Mouse (Mus musculus) neural tube, embryonic 11.5 days (tissue): ENCODE data around the gene Abca13. TPM values are rescaled to one million over a fixed set of nuclear protein-coding genes. Genes with fewer than 3 reads are reported as not detected.
"Not testable (repeated sequence)": the region's sequence is repeated elsewhere in the genome, so short reads cannot be mapped to it uniquely, and the experiment has no call there.

ENCODE experiments used
- ATAC-seq: fragments of 200-750 bp; cut with Nextera tagmentation; 2 replicates; pipeline ENCODE4 v1.8.0; 2017; ENCODE audit warnings: moderate number of reproducible peaks, mild to moderate bottlenecking, moderate TSS enrichment, moderate library complexity; ENCODE audit not compliant: insufficient read depth, low FRiP score, low TSS enrichment
- DNase-seq: peaks from one replicate; pipeline ENCODE4 v3.0.0-alpha.2; 2015; ENCODE audit warnings: low spot score
- H3K27ac ChIP-seq: fragments of 300-500 bp; sonication (generic); 2 replicates; pipeline ENCODE4 v1.5.1; 2014; ENCODE audit warnings: low read depth, mild to moderate bottlenecking, low read length
- H3K27me3 ChIP-seq: fragments of 300-500 bp; sonication (generic); 2 replicates; pipeline ENCODE4 v1.6.1; 2014; ENCODE audit warnings: mild to moderate bottlenecking, low read length, mixed read lengths; ENCODE audit not compliant: control insufficient read depth, insufficient read depth
- H3K36me3 ChIP-seq: fragments of 300-500 bp; sonication (generic); 2 replicates; pipeline ENCODE4 v1.6.1; 2014; ENCODE audit warnings: mild to moderate bottlenecking, low read length, moderate library complexity, mixed read lengths; ENCODE audit not compliant: control insufficient read depth, insufficient read depth
- H3K4me1 ChIP-seq: fragments of 300-500 bp; sonication (generic); 2 replicates; pipeline ENCODE4 v1.6.1; 2014; ENCODE audit warnings: low read length, mixed read lengths; ENCODE audit not compliant: control insufficient read depth, insufficient read depth
- H3K4me2 ChIP-seq: fragments of 300-500 bp; sonication (generic); 2 replicates; pipeline ENCODE4 v1.6.1; 2014; ENCODE audit warnings: low read depth, mild to moderate bottlenecking, moderate library complexity
- H3K4me3 ChIP-seq: fragments of 300-500 bp; sonication (generic); 2 replicates; pipeline ENCODE4 v1.5.1; 2014; ENCODE audit warnings: low read depth, low read length
- H3K9ac ChIP-seq: fragments of 300-500 bp; sonication (generic); 2 replicates; pipeline ENCODE4 v1.6.1; 2014; ENCODE audit warnings: mild to moderate bottlenecking, low read length
- H3K9me3 ChIP-seq: fragments of 300-500 bp; sonication (generic); 2 replicates; pipeline ENCODE4 v1.6.1; 2016; ENCODE audit warnings: low read length; ENCODE audit not compliant: control insufficient read depth
- WGBS: fragments of 180-500 bp; shearing (Covaris S2); extraction: QIAGEN DNeasy Blood & Tissue Kit; methylation state at CpG from one replicate; pipeline ENCODE4 v1.1.7; 2014; 5-methylcytosine and 5-hydroxymethylcytosine counted together
- polyA plus RNA-seq: library from polyadenylated mRNA; unstranded; fragments of >200 nt; fragmentation: Nextera tagmentation; extraction: Ambion mirVana; gene quantifications from 2 replicates; pipeline ENCODE4 v1.2.1, GENCODE M21; 2014

The Abca13 gene
- polyA plus RNA-seq, 1 experiment from 2014 or later = not detected

GRCm38 (mm10) chr11:9226399-9226798 is 34.7 kb downstream of the Abca13 start:
- no peaks in the 10 kb centered on the region for H3K9me3 ChIP-seq
- no peak overlapping the region for H3K27ac ChIP-seq
- no peaks in the 10 kb centered on the region for H3K36me3 ChIP-seq
- ATAC-seq (no peak), DNase-seq (no peak)
- no peaks in the 10 kb centered on the region for H3K27me3 ChIP-seq
- no peaks in the 10 kb centered on the region for H3K4me1 ChIP-seq
- H3K9ac ChIP-seq = no peak overlapping the region
- no peak overlapping the region for H3K4me3 ChIP-seq
- no peak overlapping the region for H3K4me2 ChIP-seq
- 82% methylated on average over 4 of the region's 4 CpGs for WGBS

- not testable (repeated sequence) for H3K9ac ChIP-seq, DNase-seq
- 83% methylated on average over 5 of the region's 5 CpGs for WGBS
Measured at GRCm38 (mm10) chr11:9249627-9250026, 57.9 kb downstream of the Abca13 start.

GRCm38 (mm10) chr11:9263072-9263471 is 71.3 kb downstream of the Abca13 start:
- not testable (repeated sequence) for H3K4me2 ChIP-seq, DNase-seq, ATAC-seq, H3K9ac ChIP-seq, H3K4me1 ChIP-seq, H3K36me3 ChIP-seq, H3K4me3 ChIP-seq, H3K27ac ChIP-seq, H3K9me3 ChIP-seq, H3K27me3 ChIP-seq
- 44% methylated on average over 3 of the region's 3 CpGs for WGBS

More at GRCm38 (mm10) chr11:9249627-9250026, 57.9 kb downstream of the Abca13 start:
- not testable (repeated sequence) for H3K4me2 ChIP-seq, H3K4me1 ChIP-seq, H3K27me3 ChIP-seq, H3K9me3 ChIP-seq, H3K27ac ChIP-seq, H3K36me3 ChIP-seq, H3K4me3 ChIP-seq, ATAC-seq

GRCm38 (mm10) chr11:9269090-9269489 is 77.3 kb downstream of the Abca13 start:
- WGBS = 62% methylated on average over 3 of the region's 3 CpGs
- Histone ChIP-seq H3K27me3 (no peaks in the 10 kb centered on the region), H3K4me2 (no peak overlapping the region), H3K9me3 (no peaks in the 10 kb centered on the region), H3K27ac (no peak overlapping the region), H3K4me3 (no peak overlapping the region), H3K9ac (no peak overlapping the region), H3K36me3 (no peaks in the 10 kb centered on the region), H3K4me1 (no peaks in the 10 kb centered on the region)
- ATAC-seq (no peak), DNase-seq (no peak)

GRCm38 (mm10) chr11:9285204-9285603 is 93.5 kb downstream of the Abca13 start:
- no peak overlapping the region for H3K27ac ChIP-seq
- H3K4me2 ChIP-seq = no peak overlapping the region
- no peaks in the 10 kb centered on the region for H3K36me3 ChIP-seq
- no peaks in the 10 kb centered on the region for H3K9me3 ChIP-seq
- no peak overlapping the region for H3K9ac ChIP-seq
- no peaks in the 10 kb centered on the region for H3K4me1 ChIP-seq
- 85% methylated on average over 3 of the region's 3 CpGs for WGBS
- ATAC-seq = no peak
- DNase-seq = no peak
- no peak overlapping the region for H3K4me3 ChIP-seq
- H3K27me3 ChIP-seq = no peaks in the 10 kb centered on the region

GRCm38 (mm10) chr11:9285759-9286158 is 94.0 kb downstream of the Abca13 start:
- Histone ChIP-seq H3K27ac (no peak overlapping the region), H3K27me3 (no peaks in the 10 kb centered on the region), H3K4me3 (no peak overlapping the region), H3K9ac (no peak overlapping the region), H3K4me2 (no peak overlapping the region), H3K36me3 (no peaks in the 10 kb centered on the region), H3K4me1 (no peaks in the 10 kb centered on the region), H3K9me3 (no peaks in the 10 kb centered on the region)
- 91% methylated on average over 3 of the region's 3 CpGs for WGBS
- no peak for DNase-seq
- ATAC-seq = no peak

GRCm38 (mm10) chr11:9291168-9291567 is 99.4 kb downstream of the Abca13 start:
- no peaks in the 10 kb centered on the region for H3K9me3 ChIP-seq
- H3K9ac ChIP-seq = no peak overlapping the region
- no peak for ATAC-seq
- 83% methylated on average over 7 of the region's 7 CpGs for WGBS
- no peaks in the 10 kb centered on the region for H3K36me3 ChIP-seq
- H3K4me2 ChIP-seq = no peak overlapping the region
- no peak overlapping the region for H3K4me3 ChIP-seq
- H3K27me3 ChIP-seq = no peaks in the 10 kb centered on the region
- H3K4me1 ChIP-seq = no peaks in the 10 kb centered on the region
- H3K27ac ChIP-seq = no peak overlapping the region
- DNase-seq = no peak

- WGBS = 82% methylated on average over 1 of the region's 1 CpGs
- no peak overlapping the region for H3K9ac ChIP-seq
- ATAC-seq (no peak), DNase-seq (no peak)
- H3K4me2 ChIP-seq = no peak overlapping the region
- H3K9me3 ChIP-seq = no peaks in the 10 kb centered on the region
- no peaks in the 10 kb centered on the region for H3K36me3 ChIP-seq
- no peak overlapping the region for H3K4me3 ChIP-seq
- no peaks in the 10 kb centered on the region for H3K4me1 ChIP-seq
- H3K27me3 ChIP-seq = no peaks in the 10 kb centered on the region
- no peak overlapping the region for H3K27ac ChIP-seq
Measured at GRCm38 (mm10) chr11:9299615-9300014, 107.9 kb downstream of the Abca13 start.

GRCm38 (mm10) chr11:9305450-9305849 is 113.7 kb downstream of the Abca13 start:
- H3K9ac ChIP-seq = no peak overlapping the region
- H3K27me3 ChIP-seq = no peaks in the 10 kb centered on the region
- H3K36me3 ChIP-seq = no peaks in the 10 kb centered on the region
- 84% methylated on average over 4 of the region's 4 CpGs for WGBS
- no peaks in the 10 kb centered on the region for H3K9me3 ChIP-seq
- no peak overlapping the region for H3K27ac ChIP-seq
- no peak overlapping the region for H3K4me2 ChIP-seq
- no peaks in the 10 kb centered on the region for H3K4me1 ChIP-seq
- ATAC-seq = no peak
- no peak overlapping the region for H3K4me3 ChIP-seq
- DNase-seq = no peak
